Mouse (Mus musculus) gastrocnemius, adult 8-10 months (tissue): ENCODE results near the gene Ubtd1. TPM values are rescaled to one million over a fixed set of nuclear protein-coding genes. Genes with fewer than 3 reads are reported as not detected.

Experiments used
- DNase-seq, 2 experiments: peaks; one replicate each; pipeline ENCODE4 v3.0.0; 2022; ENCODE audit warnings: low spot score in 2 of 2
- total RNA-seq, 4 experiments: library from RNA; stranded (reverse); gene quantifications; 2 replicates each; pipeline ENCODE4 v1.2.4; 2022

Gene Ubtd1
- 10 to 100 TPM; 15.0 to 17.5 (median 15.8) TPM for total RNA-seq

GRCm38 (mm10) chr19:41981595-41981927 lies at the start of gene Ubtd1:
Ubtd1 (plus strand) TSS chr19:41981763.
- DNase-seq: no peak

GRCm38 (mm10) chr19:41932686-41933085 lies 48.9 kb upstream of the Ubtd1 start:
- DNase-seq: no peak

- peak; percentile 96 to 97 for DNase-seq
Measured at GRCm38 (mm10) chr19:41933179-41934086, 48.1 kb upstream of the Ubtd1 start, which contains the start of the genes Exosc1 and Zdhhc16. Exosc1 (minus strand) TSS chr19:41933423. Zdhhc16 (plus strand) TSS chr19:41933480.

- DNase-seq: no peak
Measured at GRCm38 (mm10) chr19:41934124-41934523, 47.4 kb upstream of the Ubtd1 start.

- DNase-seq: no peak
Measured at GRCm38 (mm10) chr19:41935921-41936320, 45.6 kb upstream of the Ubtd1 start.

- no peak for DNase-seq
Measured at GRCm38 (mm10) chr19:41938539-41938938, 43.0 kb upstream of the Ubtd1 start.

- no peak for DNase-seq
Measured at GRCm38 (mm10) chr19:41943841-41944240, 37.7 kb upstream of the Ubtd1 start.

- DNase-seq: no peak
Measured at GRCm38 (mm10) chr19:41952287-41952686, 29.3 kb upstream of the Ubtd1 start.

GRCm38 (mm10) chr19:41953574-41953973 lies 28.0 kb upstream of the Ubtd1 start:
- no peak for DNase-seq

GRCm38 (mm10) chr19:41969618-41970017 lies 11.9 kb upstream of the Ubtd1 start:
- DNase-seq: no peak

- DNase-seq: no peak
Measured at GRCm38 (mm10) chr19:41973891-41974794, 7.4 kb upstream of the Ubtd1 start.

GRCm38 (mm10) chr19:41980422-41980818 lies 1.1 kb upstream of the Ubtd1 start:
- DNase-seq: peak in 1 of 2 experiments; percentile 31

- peak; percentile 98 for DNase-seq
Measured at GRCm38 (mm10) chr19:41980819-41981594, 556 bp upstream of the Ubtd1 start, which contains the start of gene Mms19. Mms19 (minus strand) TSS chr19:41981157.

- peak in 1 of 2 experiments; percentile 50 for DNase-seq
Measured at GRCm38 (mm10) chr19:41981931-41982790, 598 bp downstream of the Ubtd1 start.

- DNase-seq: no peak
Measured at GRCm38 (mm10) chr19:41982791-41983150, 1.2 kb downstream of the Ubtd1 start.

- no peak for DNase-seq
Measured at GRCm38 (mm10) chr19:41985994-41986393, 4.4 kb downstream of the Ubtd1 start.

- DNase-seq: peak; percentile 59 to 76
Measured at GRCm38 (mm10) chr19:41987206-41987605, 5.6 kb downstream of the Ubtd1 start.

- DNase-seq: no peak
Measured at GRCm38 (mm10) chr19:41989810-41990209, 8.2 kb downstream of the Ubtd1 start.

GRCm38 (mm10) chr19:41991926-41992477 lies 10.4 kb downstream of the Ubtd1 start:
- no peak for DNase-seq

- no peak for DNase-seq
Measured at GRCm38 (mm10) chr19:41992971-41993370, 11.4 kb downstream of the Ubtd1 start.
